Mouse (Mus musculus): ENCODE results near the gene Bco1. TPM values are rescaled to one million over a fixed set of nuclear protein-coding genes. Genes with fewer than 3 reads are reported as not detected.

The Bco1 gene
- polyA plus RNA-seq, 1 experiment: 0.25 TPM

Other genes starting within 250 kb of the Bco1 start
- 10.1 and 11.3 TPM in 2 replicates for gene Cmc2, start 174.4 kb upstream of the Bco1 start, polyA plus RNA-seq (2012; rRNA removed)
- 2.2 and 2.8 TPM in 2 replicates for gene Cenpn, start 174.1 kb upstream of the Bco1 start, polyA plus RNA-seq (2012; rRNA removed)
- gene Atmin, start 152.5 kb upstream of the Bco1 start, polyA plus RNA-seq (2012; rRNA removed): 11.2 and 13.4 TPM in 2 replicates
- 0.47 TPM in 2 replicates for gene 1700030J22Rik, start 116.9 kb upstream of the Bco1 start, polyA plus RNA-seq (2012; rRNA removed)
- gene Gcsh, start 102.3 kb upstream of the Bco1 start, polyA plus RNA-seq (2012; rRNA removed): 60.5 and 70.1 TPM in 2 replicates
- gene Pkd1l2, start 13.4 kb upstream of the Bco1 start, polyA plus RNA-seq (2012; rRNA removed): 0.07 and 0.09 TPM in 2 replicates
- 8.2 and 9.5 TPM in 2 replicates for gene Gan, start 62.3 kb downstream of the Bco1 start, polyA plus RNA-seq (2012; rRNA removed)
- 39.4 and 48.7 TPM in 2 replicates for gene Cmip, start 161.2 kb downstream of the Bco1 start, polyA plus RNA-seq (2012; rRNA removed)

All from urinary bladder, adult 2 months (tissue).